In genomic region chrX:136245521-136246071, GRCm38 (mm10) we compare ENCODE assay signal across 8 mouse cellular contexts. TPM values are rescaled to one million over a fixed set of nuclear protein-coding genes. Genes with fewer than 3 reads are reported as not detected.
DNase-seq lines count a peak whose midpoint lies in the region; ATAC-seq and TF ChIP-seq lines count a peak whose summit lies in the region.

No protein-coding gene starts in this region.

- no peaks in the 10 kb centered on the region; the same call in 1 of the 2 replicates for H3K4me1 ChIP-seq in forebrain, embryonic 16.5 days (replicated peaks; ENCODE audit: control insufficient read depth, insufficient read depth, low read length)
- H3K4me1 ChIP-seq in intestine, postnatal 0 days (replicated peaks; ENCODE audit: control insufficient read depth, insufficient read depth, low read length): no peaks in the 10 kb centered on the region
- no peaks in the 10 kb centered on the region for H3K4me1 ChIP-seq in neural tube, embryonic 14.5 days (ENCODE audit: control insufficient read depth, insufficient read depth, low read length)

- DNase-seq in right cerebral cortex, postnatal 14 days: peak; percentile 14
- DNase-seq in right cerebral cortex, postnatal 36 days (ENCODE audit: low spot score in 2 of 2): no peak
- peak; percentile 22 to 30 for DNase-seq in cerebellum, adult 18-20 months
- peak; percentile 8 to 33 for DNase-seq in lung, adult 18-20 months
- DNase-seq in natural killer cell, adult 2 months (ENCODE audit: low spot score in 2 of 2): no peak

- H3K36me3 ChIP-seq in forebrain, embryonic 16.5 days (ENCODE audit: control insufficient read depth, insufficient read depth): no peaks in the 10 kb centered on the region
- H3K36me3 ChIP-seq in intestine, postnatal 0 days (ENCODE audit: control insufficient read depth, insufficient read depth): no peaks in the 10 kb centered on the region
- H3K36me3 ChIP-seq in neural tube, embryonic 14.5 days (ENCODE audit: control insufficient read depth, insufficient read depth, low read length): no peaks in the 10 kb centered on the region

- H3K4me2 ChIP-seq in forebrain, embryonic 16.5 days (ENCODE audit: low read length): peak overlapping the region; percentile 54
- H3K4me2 ChIP-seq in intestine, postnatal 0 days (replicated peaks; ENCODE audit: low read depth): peak overlapping the region; percentile 61
- H3K4me2 ChIP-seq in neural tube, embryonic 14.5 days (ENCODE audit: low read depth, low read length): peak overlapping the region; percentile 44

- peak; percentile 80 for ATAC-seq in forebrain, embryonic 16.5 days
- ATAC-seq in intestine, postnatal 0 days: peak; percentile 52
- peak; percentile 80 for ATAC-seq in neural tube, embryonic 14.5 days (ENCODE audit: low read depth)

- 16% methylated on average over 12 of the region's 15 CpGs for WGBS in forebrain, embryonic 16.5 days
- 19% methylated on average over 13 of the region's 15 CpGs for WGBS in intestine, postnatal 0 days
- 12% methylated on average over 15 of the region's 15 CpGs for WGBS in neural tube, embryonic 14.5 days

- H3K9me3 ChIP-seq in forebrain, embryonic 16.5 days (ENCODE audit: control insufficient read depth, low read length): no peaks in the 10 kb centered on the region
- no peaks in the 10 kb centered on the region for H3K9me3 ChIP-seq in intestine, postnatal 0 days (ENCODE audit: control insufficient read depth)
- H3K9me3 ChIP-seq in neural tube, embryonic 14.5 days (ENCODE audit: control insufficient read depth, low read length): no peaks in the 10 kb centered on the region

- no peaks in the 10 kb centered on the region for H3K27me3 ChIP-seq in forebrain, embryonic 16.5 days (replicated peaks; ENCODE audit: control insufficient read depth, insufficient read depth, low read length)
- no peaks in the 10 kb centered on the region for H3K27me3 ChIP-seq in intestine, postnatal 0 days (replicated peaks; ENCODE audit: control insufficient read depth, insufficient read depth, low read length)
- H3K27me3 ChIP-seq in neural tube, embryonic 14.5 days (ENCODE audit: control insufficient read depth, insufficient read depth, low read length): no peaks in the 10 kb centered on the region

- peak overlapping the region; percentile 78 for H3K27ac ChIP-seq in forebrain, embryonic 16.5 days (ENCODE audit: low read length)
- H3K27ac ChIP-seq in intestine, postnatal 0 days (ENCODE audit: low read depth, low read length): peak overlapping the region; percentile 50; the same call in 1 of the 2 replicates
- peak overlapping the region; percentile 75 for H3K27ac ChIP-seq in neural tube, embryonic 14.5 days (ENCODE audit: low read depth, low read length)

- TF ChIP-seq CTCF in intestine, postnatal 0 days (IDR thresholded peaks at IDR 0.05; ENCODE audit: low read depth): no peak

- H3K4me3 ChIP-seq in forebrain, embryonic 16.5 days (replicated peaks; ENCODE audit: low read length): peak overlapping the region; percentile 65
- peak overlapping the region; percentile 49 for H3K4me3 ChIP-seq in intestine, postnatal 0 days (ENCODE audit: low read depth, low read length)
- peak overlapping the region; percentile 52 for H3K4me3 ChIP-seq in neural tube, embryonic 14.5 days (ENCODE audit: low read depth, low read length)

- peak overlapping the region; percentile 76 for H3K9ac ChIP-seq in forebrain, embryonic 16.5 days (replicated peaks; ENCODE audit: low read depth, low read length)
- peak overlapping the region; percentile 45 for H3K9ac ChIP-seq in intestine, postnatal 0 days (ENCODE audit: low read depth, low read length)
- H3K9ac ChIP-seq in neural tube, embryonic 14.5 days (replicated peaks; ENCODE audit: low read depth, low read length): peak overlapping the region; percentile 62

RNA-seq across cellular contexts. Expression of gene Tceal9, which starts 0.7 kb away (rescaled TPM):
- polyA plus RNA-seq in forebrain, embryonic 16.5 days (2015; fragmentation: Nextera tagmentation; extraction: Ambion mirVana): 290 and 303 TPM in 2 replicates
- polyA plus RNA-seq in intestine, postnatal 0 days (2015; fragmentation: Nextera tagmentation; extraction: Ambion mirVana): 641 and 667 TPM in 2 replicates
- polyA plus RNA-seq in neural tube, embryonic 14.5 days (2014; fragmentation: Nextera tagmentation; extraction: Ambion mirVana): 268 and 285 TPM in 2 replicates

RNA-seq across cellular contexts. Expression of gene Bex3, which starts 24.5 kb away (rescaled TPM):
- polyA plus RNA-seq in forebrain, embryonic 16.5 days (2015; fragmentation: Nextera tagmentation; extraction: Ambion mirVana): 522 and 568 TPM in 2 replicates
- 270 and 277 TPM in 2 replicates for polyA plus RNA-seq in intestine, postnatal 0 days (2015; fragmentation: Nextera tagmentation; extraction: Ambion mirVana)
- polyA plus RNA-seq in neural tube, embryonic 14.5 days (2014; fragmentation: Nextera tagmentation; extraction: Ambion mirVana): 770 and 849 TPM in 2 replicates

RNA-seq across cellular contexts. Expression of gene Bex1, which starts 30.3 kb away (rescaled TPM):
- 176 and 223 TPM in 2 replicates for polyA plus RNA-seq in forebrain, embryonic 16.5 days (2015; fragmentation: Nextera tagmentation; extraction: Ambion mirVana)
- polyA plus RNA-seq in intestine, postnatal 0 days (2015; fragmentation: Nextera tagmentation; extraction: Ambion mirVana): 41.4 and 50.7 TPM in 2 replicates
- 220 and 263 TPM in 2 replicates for polyA plus RNA-seq in neural tube, embryonic 14.5 days (2014; fragmentation: Nextera tagmentation; extraction: Ambion mirVana)

RNA-seq across cellular contexts. Expression of gene Tceal7, which starts 31.0 kb away (rescaled TPM):
- polyA plus RNA-seq in forebrain, embryonic 16.5 days (2015; fragmentation: Nextera tagmentation; extraction: Ambion mirVana): 2.1 and 2.3 TPM in 2 replicates
- 0.37 and 0.58 TPM in 2 replicates for polyA plus RNA-seq in intestine, postnatal 0 days (2015; fragmentation: Nextera tagmentation; extraction: Ambion mirVana)
- polyA plus RNA-seq in neural tube, embryonic 14.5 days (2014; fragmentation: Nextera tagmentation; extraction: Ambion mirVana): 2.3 and 4.6 TPM in 2 replicates

RNA-seq across cellular contexts. Expression of gene Tceal5, which starts 41.9 kb away (rescaled TPM):
- 14.6 and 23.0 TPM in 2 replicates for polyA plus RNA-seq in forebrain, embryonic 16.5 days (2015; fragmentation: Nextera tagmentation; extraction: Ambion mirVana)
- polyA plus RNA-seq in intestine, postnatal 0 days (2015; fragmentation: Nextera tagmentation; extraction: Ambion mirVana): 3.4 and 5.3 TPM in 2 replicates
- polyA plus RNA-seq in neural tube, embryonic 14.5 days (2014; fragmentation: Nextera tagmentation; extraction: Ambion mirVana): 9.1 and 16.4 TPM in 2 replicates

Comparison
In these comparisons a context has a peak if more than half of its experiments do, and no peak if none do; other contexts are left out.
1. DNase-seq: peak in right cerebral cortex, postnatal 14 days (single experiment), cerebellum, adult 18-20 months (2 of 2) and lung, adult 18-20 months (2 of 2); none in right cerebral cortex, postnatal 36 days (0 of 2) and natural killer cell, adult 2 months (0 of 2).
2. Peak in every context shown above with its lines, with median percentiles within 50 percentile points of each other: ATAC-seq, H3K27ac ChIP-seq, H3K4me2 ChIP-seq, H3K4me3 ChIP-seq and H3K9ac ChIP-seq.